Mouse (Mus musculus) left cerebral cortex, postnatal 4 days (tissue): ENCODE data around the gene Opn1mw. TPM values are rescaled to one million over a fixed set of nuclear protein-coding genes. Genes with fewer than 3 reads are reported as not detected.
"Not testable (repeated sequence)": the region's sequence is repeated elsewhere in the genome, so short reads cannot be mapped to it uniquely, and the experiment has no call there.

ENCODE experiments used
- DNase-seq: peaks from one replicate; pipeline ENCODE4 v3.0.0-alpha.2; 2022
- intact Hi-C: fragments of 180-260 bp; cut with DNase I; formaldehyde crosslinking; loops from one replicate; pipeline ENCODE4 v1.15.1; 2025
- total RNA-seq, 2 experiments: library from RNA; stranded (reverse); gene quantifications; 2 replicates each; pipeline ENCODE4 v1.2.3; 2021

Opn1mw gene
- not detected for total RNA-seq

GRCm38 (mm10) chrX:74127164-74127563 lies at the start of gene Opn1mw:
Opn1mw (plus strand) TSS chrX:74127464.
- no peak for DNase-seq
- intact Hi-C loops: no loop called here

GRCm38 (mm10) chrX:74084276-74084837 lies 42.9 kb upstream of the Opn1mw start:
- intact Hi-C loops: no loop called here
- DNase-seq: peak; percentile 1

- DNase-seq: peak; percentile 91
- intact Hi-C loops: no loop called here
Measured at GRCm38 (mm10) chrX:74084946-74085498, 42.2 kb upstream of the Opn1mw start.

- peak; percentile 98 for DNase-seq
- intact Hi-C loops: no loop called here
Measured at GRCm38 (mm10) chrX:74085601-74086038, 41.6 kb upstream of the Opn1mw start.

- intact Hi-C loops: no loop called here
- DNase-seq: no peak
Measured at GRCm38 (mm10) chrX:74095130-74095529, 32.1 kb upstream of the Opn1mw start.

GRCm38 (mm10) chrX:74103457-74104188 lies 23.6 kb upstream of the Opn1mw start:
- no peak for DNase-seq
- intact Hi-C loops: no loop called here

GRCm38 (mm10) chrX:74105916-74106315 lies 21.3 kb upstream of the Opn1mw start:
- no peak for DNase-seq
- intact Hi-C loops: no loop called here

- no peak for DNase-seq
- intact Hi-C loops: no loop called here
Measured at GRCm38 (mm10) chrX:74108747-74109146, 18.5 kb upstream of the Opn1mw start.

- no peak for DNase-seq
- intact Hi-C loops: loop anchor here (10.0 kb wide), 1 partner anchor 131 kb away; the partner anchor contains the start of gene Flna
Measured at GRCm38 (mm10) chrX:74114036-74114435, 13.2 kb upstream of the Opn1mw start.

- peak; percentile 41 for DNase-seq
- intact Hi-C loops: loop anchor here (10.0 kb wide), 1 partner anchor 129 kb away; the partner anchor contains the start of gene Flna
Measured at GRCm38 (mm10) chrX:74115511-74115910, 11.8 kb upstream of the Opn1mw start.

GRCm38 (mm10) chrX:74124975-74125374 lies 2.3 kb upstream of the Opn1mw start:
- intact Hi-C loops: no loop called here
- DNase-seq: no peak

GRCm38 (mm10) chrX:74135263-74135662 lies 8.0 kb downstream of the Opn1mw start, which contains the start of gene Mecp2:
Mecp2 (minus strand) TSS chrX:74135363.
- DNase-seq, intact Hi-C loops: not testable (repeated sequence)

GRCm38 (mm10) chrX:74167738-74168137 lies 40.5 kb downstream of the Opn1mw start, which contains the start of gene Tex28:
Tex28 (minus strand) TSS chrX:74167838.
- DNase-seq: no peak
- intact Hi-C loops: no loop called here

GRCm38 (mm10) chrX:74176959-74177358 lies 49.7 kb downstream of the Opn1mw start, which contains the start of gene Tktl1:
Tktl1 (plus strand) TSS chrX:74177259.
- no peak for DNase-seq
- intact Hi-C loops: no loop called here

Other genes starting within 250 kb of the Opn1mw start
- gene Avpr2, start 235.4 kb upstream of the Opn1mw start, total RNA-seq: not detected
- gene L1cam, start 231.4 kb upstream of the Opn1mw start, total RNA-seq: 100 to 1,000 TPM; 518 to 579 TPM
- gene Arhgap4, start 205.6 kb upstream of the Opn1mw start, total RNA-seq: 1 to 10 TPM; 2.5 to 3.4 TPM
- 10 to 100 TPM; 66.9 to 73.6 TPM for gene Naa10, start 205.5 kb upstream of the Opn1mw start, total RNA-seq
- 1 to 10 TPM; 3.3 to 5.4 TPM for gene Renbp, start 196.6 kb upstream of the Opn1mw start, total RNA-seq
- 10 to 100 TPM; 89.1 to 93.4 TPM for gene Hcfc1, start 161.1 kb upstream of the Opn1mw start, total RNA-seq
- 10 to 100 TPM; 45.2 to 50.7 TPM for gene Irak1, start 103.5 kb upstream of the Opn1mw start, total RNA-seq
- 10 to 100 TPM; 81.8 to 88.9 TPM for gene Mecp2, start 7.9 kb downstream of the Opn1mw start, total RNA-seq
- not detected for gene Tex28, start 40.4 kb downstream of the Opn1mw start, total RNA-seq
- not detected for gene Tktl1, start 49.8 kb downstream of the Opn1mw start, total RNA-seq
- 100 to 1,000 TPM; 434 to 445 TPM for gene Flna, start 122.4 kb downstream of the Opn1mw start, total RNA-seq
- 10 to 100 TPM; 48.2 to 52.3 TPM for gene Emd, start 127.2 kb downstream of the Opn1mw start, total RNA-seq
- gene Rpl10, start 143.3 kb downstream of the Opn1mw start, total RNA-seq: 100 to 1,000 TPM; 264 to 422 TPM
- 10 to 100 TPM; 54.8 to 57.4 TPM for gene Taz, start 154.4 kb downstream of the Opn1mw start, total RNA-seq
- 1 to 10 TPM; 2.5 to 5.0 TPM for gene Dnase1l1, start 154.9 kb downstream of the Opn1mw start, total RNA-seq
- 100 to 1,000 TPM; 228 to 244 TPM for gene Atp6ap1, start 169.6 kb downstream of the Opn1mw start, total RNA-seq
- gene Gdi1, start 177.5 kb downstream of the Opn1mw start, total RNA-seq: 100 to 1,000 TPM; 745 to 773 TPM
- gene Fam50a, start 185.6 kb downstream of the Opn1mw start, total RNA-seq: 10 to 100 TPM; 45.7 to 49.8 TPM
- 100 to 1,000 TPM; 172 to 190 TPM for gene Plxna3, start 201.6 kb downstream of the Opn1mw start, total RNA-seq
- 10 to 100 TPM; 34.2 to 34.5 TPM for gene Lage3, start 226.2 kb downstream of the Opn1mw start, total RNA-seq
- 10 to 100 TPM; 43.2 to 48.8 TPM for gene Ubl4a, start 245.8 kb downstream of the Opn1mw start, total RNA-seq
- 1 to 10 TPM; 2.7 to 3.8 TPM for gene Slc10a3, start 245.9 kb downstream of the Opn1mw start, total RNA-seq